Mouse (Mus musculus): ENCODE measurements at regions not wholly inside any gene's neighbourhood (a gene's known extent, or its start where the extent isn't known, plus 50 kb on each side); places are given as distances from the start of the nearest gene placed in this dataset.

DNA sequence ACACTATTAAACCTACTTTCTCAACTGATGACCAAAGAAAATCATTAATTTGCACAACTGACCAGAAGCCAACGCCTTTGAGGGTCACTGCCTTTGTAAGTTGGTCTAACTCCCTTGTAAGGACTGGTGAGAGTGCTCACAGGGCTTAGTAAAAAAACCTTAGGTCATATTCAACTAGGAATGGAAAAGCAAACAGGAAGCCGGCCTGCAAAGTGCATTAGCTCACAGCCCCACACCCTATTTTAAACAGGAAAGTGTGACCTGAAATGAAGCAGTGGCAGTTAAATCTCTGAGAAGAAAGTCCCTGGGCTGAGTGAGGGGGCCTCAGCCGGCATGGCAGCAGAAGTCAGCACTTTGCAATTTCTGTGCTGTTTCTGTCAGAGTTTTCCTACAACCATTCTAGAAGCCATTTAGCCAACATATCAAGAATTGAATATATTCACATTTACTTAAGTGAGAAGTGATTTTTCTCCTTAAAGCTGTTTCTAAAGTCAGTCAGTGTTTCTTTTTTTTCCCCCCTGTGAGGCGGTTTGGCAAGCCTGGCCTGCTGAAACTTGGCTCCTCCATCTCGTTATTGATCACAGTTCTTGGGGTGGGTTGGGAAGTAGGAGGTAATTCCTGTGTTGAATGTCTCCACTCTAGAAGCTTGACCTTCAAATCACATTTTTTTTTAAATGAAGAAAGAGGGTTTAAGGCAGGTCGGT is 232.0 kb upstream of the Ccdc122 start:
- TF ChIP-seq ZNF384 (IDR thresholded peaks at IDR 0.05; ENCODE audit: low read depth, low read length) (no peak), CHD2 (IDR thresholded peaks at IDR 0.05; ENCODE audit: low read depth, low read length) (no peak), HCFC1 (IDR thresholded peaks at IDR 0.05; ENCODE audit: borderline replicate concordance, insufficient read depth, low read length) (no peak), ZC3H11A (IDR thresholded peaks at IDR 0.05; ENCODE audit: borderline replicate concordance, low read depth, low read length) (no peak)
